Mouse (Mus musculus) T-cell, adult 2 months (primary cell): ENCODE measurements at regions not wholly inside any gene's neighbourhood (a gene's known extent, or its start where the extent isn't known, plus 50 kb on each side); places are given as distances from the start of the nearest gene placed in this dataset.

Experiments
- DNase-seq: peaks from one replicate; pipeline ENCODE4 v3.0.0; 2022; ENCODE audit warnings: low spot score

DNA sequence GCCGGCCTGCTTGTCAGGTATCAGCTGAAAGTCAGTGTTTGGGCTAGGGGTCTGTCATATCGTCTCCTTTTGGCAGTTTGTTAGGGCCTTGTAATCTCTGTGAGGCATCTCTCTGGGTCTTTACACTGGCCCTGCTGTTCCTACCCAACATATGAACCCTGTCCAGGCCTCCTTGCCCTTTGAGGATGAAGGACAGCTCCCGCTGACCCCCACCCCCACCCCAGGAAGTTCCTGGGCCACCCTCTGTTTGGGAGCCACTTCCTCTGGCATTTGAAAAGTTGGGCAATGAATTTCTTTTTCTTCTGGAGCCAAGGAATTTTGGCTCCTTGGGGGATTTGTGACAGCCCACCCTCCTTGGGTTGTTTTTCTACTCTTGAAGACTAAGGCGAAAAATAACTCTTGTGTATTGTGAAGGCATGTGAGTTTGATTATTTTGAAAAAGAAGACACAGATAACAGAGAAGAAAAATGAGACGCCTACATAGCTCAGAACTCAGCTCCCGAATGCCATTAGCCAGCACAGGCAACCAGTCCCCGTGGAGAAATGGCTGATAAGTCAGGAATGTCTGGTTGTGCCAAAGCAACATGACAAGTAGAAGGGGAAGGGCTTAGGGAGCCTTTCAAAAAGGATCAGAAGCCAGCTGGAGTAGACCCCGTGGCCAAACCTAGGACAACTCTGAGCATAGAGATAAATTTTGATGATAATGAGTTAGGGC, 249.5 kb downstream of the Gm49356 start:
- no peak for DNase-seq

DNA sequence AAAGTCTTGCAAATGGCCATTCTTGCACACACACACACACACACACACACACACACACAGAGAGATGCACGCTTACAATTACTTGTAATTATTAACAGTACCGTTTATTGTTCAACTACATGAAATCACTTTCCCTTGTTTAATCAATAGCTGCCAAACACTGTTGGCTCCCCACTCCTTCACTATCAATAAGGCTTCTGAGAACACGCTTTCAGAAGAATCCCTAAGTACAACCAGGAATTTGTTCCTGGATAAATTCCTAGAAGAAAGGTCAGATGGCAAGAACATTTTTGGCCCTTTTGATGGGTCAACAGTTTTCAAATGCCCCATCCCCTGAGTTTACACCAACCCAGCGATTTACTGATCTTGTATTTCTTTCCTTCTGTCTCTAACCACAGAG, 252.5 kb downstream of the Gm49356 start:
- no peak for DNase-seq

DNA sequence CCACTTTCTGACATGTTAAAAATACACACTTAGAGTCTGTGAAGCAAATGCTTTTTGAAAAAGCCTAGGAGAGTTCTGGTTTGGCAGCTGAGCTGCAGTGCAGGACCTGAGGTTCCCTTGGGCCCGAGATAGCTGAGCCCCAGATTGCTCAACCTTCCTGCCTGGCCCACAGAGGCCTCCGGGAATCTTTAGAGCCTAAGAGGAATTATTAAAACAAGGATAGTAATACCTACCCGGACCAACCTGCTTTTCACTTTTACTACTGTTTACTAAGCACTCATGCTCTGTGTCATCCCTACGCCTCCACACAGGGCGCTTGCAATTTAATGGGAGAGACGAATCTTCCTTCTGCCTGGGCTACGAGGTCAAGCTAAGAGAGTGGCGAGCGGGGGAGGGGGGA, 253.4 kb downstream of the Gm49356 start:
- no peak for DNase-seq

DNA sequence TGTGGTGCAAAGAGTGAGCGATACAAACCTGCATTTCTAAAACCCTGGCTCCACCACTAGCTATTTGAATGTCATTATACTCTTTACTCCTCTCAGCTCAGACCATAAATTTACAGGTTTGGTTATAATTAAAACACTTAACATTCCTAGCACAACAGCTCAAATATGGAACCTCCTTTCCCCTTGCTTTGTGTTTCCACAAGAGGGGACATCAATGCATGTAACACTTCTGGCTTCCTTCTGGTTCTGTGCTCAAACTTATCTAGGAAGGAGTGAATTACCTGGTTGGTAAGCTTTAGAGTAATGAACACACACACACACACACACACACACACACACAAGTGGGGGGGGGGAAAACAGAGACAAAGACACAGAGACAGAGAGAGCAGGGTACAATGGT, 254.8 kb downstream of the Gm49356 start:
- no peak for DNase-seq

GRCm38 (mm10) chr15:59145679-59146078, 256.6 kb downstream of the Gm49356 start:
- DNase-seq = peak; percentile 0

GRCm38 (mm10) chr15:59146111-59146510, 257.0 kb downstream of the Gm49356 start:
- DNase-seq = no peak

DNA sequence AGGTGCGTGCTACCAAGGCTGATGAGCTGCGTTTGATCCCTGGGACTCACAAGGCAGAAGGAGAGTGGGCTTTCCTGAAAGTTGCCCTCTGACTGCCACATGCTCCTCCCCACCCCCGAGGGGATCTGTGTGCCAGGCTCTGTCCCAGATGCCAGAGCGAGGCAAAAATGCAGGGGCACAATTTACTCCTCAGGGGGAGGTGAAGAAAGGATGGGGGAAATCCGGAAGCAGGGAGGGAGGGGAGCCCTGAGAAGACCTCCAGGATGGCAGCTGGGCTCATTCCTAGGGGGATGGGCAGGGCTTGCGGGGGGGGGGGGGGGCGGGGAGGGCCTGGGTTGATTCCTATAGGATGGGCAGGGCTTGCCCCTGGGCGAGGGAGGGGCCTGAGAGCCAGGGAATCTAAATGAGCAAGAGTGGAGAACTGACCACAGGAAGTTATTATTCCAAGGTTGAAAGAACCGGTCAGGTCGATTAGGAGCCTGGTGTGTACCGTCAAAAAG, 257.5 kb downstream of the Gm49356 start:
- DNase-seq = no peak

GRCm38 (mm10) chr15:59148531-59148930, 259.4 kb downstream of the Gm49356 start:
- DNase-seq = no peak

- no peak for DNase-seq
Observed at GRCm38 (mm10) chr15:59151506-59151905, 262.4 kb downstream of the Gm49356 start.

DNA sequence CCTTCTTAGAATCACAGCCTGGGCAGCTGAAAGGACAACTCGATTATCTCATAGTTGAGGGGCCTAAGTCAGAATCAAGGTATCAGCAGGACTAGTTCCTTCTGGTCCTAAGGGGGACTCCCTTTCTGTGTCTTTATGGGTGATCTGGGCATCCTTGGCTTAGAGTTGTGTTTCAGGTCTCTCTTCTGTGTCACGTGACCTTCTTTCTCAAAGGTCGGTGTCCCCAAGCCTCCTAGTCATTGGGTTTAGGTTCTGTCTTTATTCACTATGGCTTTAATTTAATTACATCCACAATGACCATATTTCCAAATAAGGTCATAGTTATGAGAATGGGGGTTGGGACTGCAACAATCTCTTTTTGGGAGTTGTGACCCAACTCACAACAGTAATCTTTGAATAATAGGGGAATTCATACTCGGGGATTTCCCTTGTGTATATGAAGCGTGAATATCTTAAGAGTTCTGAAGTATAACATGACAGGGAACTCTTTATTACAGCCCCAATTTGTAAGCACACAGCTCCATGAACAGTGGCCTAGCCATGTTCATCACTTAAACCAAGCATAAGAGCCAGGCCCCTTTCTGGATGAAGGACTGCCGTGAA, 263.8 kb downstream of the Gm49356 start:
- no peak for DNase-seq

DNA sequence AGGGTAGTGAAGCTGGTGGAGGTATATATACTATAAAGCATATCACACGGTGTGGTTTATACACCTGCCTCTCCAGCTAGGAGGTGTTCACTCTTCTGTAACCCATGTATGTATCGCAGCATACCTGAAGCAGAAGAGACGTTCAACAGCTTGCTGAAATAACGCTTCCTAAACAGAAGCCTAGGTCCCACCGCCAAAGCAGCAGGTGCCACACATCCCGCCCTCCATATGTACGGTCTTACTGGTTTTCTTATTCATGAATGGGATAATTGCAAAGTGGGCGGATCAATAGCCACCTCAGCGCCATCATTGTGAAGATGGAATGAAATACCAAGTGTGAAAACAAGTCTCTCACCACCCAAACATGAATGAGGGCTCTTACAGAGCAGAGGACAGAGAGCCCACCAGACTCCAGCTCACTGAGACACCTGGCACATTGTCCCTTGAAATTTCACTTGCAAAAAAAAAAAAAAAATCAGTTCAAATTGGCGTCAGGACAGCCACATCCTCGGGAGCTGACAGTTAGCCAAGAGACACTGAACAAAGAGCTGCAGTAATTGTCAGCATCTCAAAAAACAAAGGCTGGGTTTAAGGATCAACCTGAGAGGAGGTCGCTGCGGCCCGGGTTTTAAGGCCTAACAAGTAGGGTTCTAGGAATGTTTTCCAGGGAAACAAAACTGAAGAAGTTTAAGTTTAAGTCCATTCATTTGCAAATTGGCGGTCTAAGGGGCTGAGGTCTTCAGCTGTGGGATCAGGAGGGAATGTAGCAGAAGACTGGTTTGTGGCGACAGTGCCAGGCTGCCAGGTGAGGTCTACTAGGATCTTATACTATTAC, 264.5 kb downstream of the Gm49356 start:
- no peak for DNase-seq

GRCm38 (mm10) chr15:59154407-59155288, 265.6 kb downstream of the Gm49356 start:
- DNase-seq = no peak

GRCm38 (mm10) chr15:59155289-59155623, 266.2 kb downstream of the Gm49356 start:
- DNase-seq = no peak

DNA sequence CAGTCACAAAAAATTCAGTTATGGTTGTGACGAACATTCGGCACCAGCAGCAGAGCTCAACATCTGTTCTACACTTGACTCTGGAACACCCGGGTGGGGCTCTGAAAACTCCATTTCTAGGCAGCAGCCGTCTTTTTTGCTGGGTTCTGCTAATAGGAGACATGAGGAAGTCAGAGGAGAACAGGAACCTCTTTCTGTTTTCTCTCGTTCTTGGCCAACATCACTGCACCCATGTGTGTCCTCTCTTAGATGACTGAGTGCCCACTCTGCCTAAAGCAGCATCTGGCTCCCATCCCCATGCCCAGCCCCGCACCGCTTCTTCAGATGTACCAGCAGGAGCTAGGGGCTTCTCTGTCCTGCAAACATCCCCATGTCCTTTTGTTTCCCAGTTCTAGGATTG, 267.2 kb downstream of the Gm49356 start:
- no peak for DNase-seq

- DNase-seq = no peak
Observed at GRCm38 (mm10) chr15:59158760-59159159, 269.7 kb downstream of the Gm49356 start.

DNA sequence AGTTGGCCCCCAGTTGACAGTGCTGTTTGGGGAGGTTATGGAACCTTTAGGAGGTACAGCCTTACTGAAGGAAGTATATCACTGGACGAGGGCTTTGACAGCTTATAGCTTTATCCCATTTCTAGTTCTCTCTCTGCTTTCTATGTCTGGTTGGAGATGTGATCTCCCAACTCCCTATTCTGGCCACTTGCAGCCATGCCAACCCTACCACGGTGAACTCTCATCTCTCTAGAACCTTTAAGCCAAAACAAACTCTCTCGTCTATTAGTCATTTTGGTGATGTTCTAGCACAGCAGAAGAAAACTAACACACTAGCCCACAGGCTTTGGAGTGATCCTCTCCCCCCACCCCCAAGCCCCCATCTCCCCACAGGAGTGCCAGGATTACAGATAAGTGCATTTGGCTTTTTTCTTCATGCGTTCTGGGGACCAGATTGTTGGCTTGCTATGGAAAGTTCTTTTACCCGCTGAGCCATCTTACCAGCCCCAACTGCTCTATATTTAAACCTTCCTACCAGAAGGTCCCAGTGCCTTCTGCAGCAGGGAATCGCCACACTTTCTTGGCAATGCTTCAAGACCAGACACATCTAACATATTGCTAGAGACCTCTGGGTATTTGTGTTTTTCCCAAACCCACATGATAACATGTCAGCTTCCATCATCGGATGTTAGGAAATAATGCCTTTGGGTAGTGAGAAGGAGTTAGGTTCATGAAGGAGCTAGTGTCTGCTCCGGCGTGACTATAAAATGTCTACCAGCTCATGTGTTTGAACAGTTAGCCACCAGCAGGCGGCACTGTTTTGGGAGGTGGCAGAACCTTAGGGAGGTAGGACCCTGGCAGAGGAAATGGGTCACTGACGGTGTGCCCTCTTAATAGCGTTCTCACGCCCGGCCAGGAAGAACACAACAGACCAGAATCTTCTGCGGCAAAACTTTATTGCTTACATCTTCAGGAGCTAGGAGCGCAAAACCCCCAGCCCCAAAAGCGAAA, 272.1 kb downstream of the Gm49356 start:
- DNase-seq = no peak

DNA sequence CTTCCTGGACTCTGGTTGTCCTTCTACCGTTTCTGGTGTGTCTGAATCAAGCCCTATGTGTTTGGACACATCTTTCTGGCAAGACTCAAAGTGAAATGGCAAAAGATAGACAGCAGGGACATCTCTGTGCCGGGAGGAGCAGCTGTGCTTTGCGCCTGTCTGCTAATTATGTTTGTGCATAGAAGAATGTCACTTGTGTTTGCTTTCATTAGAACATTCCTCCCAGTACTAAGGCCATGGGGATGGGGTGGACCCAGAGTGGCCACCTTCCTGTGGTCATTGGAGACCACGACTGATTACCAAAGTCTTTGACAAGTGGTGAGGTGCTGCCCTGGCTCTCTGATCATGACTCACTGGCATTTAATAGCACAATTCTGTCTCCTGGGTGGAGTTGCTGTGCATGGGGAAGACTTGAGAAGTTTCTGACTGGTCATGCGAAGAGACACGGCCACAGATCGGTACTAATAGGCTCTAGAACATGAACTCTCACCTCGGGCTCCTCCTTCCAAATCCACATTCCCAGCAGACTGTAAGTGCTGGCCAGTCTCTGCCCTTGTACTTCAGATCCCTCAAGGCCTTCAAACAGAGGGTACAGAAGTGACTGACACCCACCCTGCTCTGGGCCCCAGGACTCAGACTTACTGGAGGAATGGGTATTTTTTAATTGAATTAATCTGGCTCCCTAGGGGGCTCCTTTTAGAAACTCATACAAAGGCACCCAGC, 279.0 kb downstream of the Gm49356 start:
- DNase-seq = no peak

DNA sequence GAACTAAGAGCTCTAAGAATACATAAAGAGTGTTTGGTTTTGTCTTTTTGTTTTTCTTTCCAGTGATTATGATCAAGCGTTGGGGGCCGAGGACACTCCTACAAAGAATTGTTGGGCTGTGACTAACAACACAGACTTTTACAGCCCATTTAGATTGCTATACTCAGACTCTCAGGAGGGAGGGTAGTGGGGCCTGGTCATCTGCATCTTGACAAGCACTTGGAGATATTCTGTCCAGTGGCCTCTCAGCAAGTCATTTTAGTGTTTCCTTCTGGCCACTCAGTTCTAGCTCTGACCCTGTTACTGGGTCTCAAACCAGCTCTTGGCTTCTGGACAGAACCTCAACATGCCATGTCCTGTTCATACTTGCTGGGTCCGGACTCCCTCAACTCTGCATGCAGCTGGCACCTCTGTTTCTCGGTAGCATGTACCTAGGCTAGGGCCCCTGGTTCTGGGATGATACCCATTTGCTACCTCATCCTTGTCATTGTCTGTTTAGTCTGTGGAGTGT, 279.6 kb downstream of the Gm49356 start:
- no peak for DNase-seq

DNA sequence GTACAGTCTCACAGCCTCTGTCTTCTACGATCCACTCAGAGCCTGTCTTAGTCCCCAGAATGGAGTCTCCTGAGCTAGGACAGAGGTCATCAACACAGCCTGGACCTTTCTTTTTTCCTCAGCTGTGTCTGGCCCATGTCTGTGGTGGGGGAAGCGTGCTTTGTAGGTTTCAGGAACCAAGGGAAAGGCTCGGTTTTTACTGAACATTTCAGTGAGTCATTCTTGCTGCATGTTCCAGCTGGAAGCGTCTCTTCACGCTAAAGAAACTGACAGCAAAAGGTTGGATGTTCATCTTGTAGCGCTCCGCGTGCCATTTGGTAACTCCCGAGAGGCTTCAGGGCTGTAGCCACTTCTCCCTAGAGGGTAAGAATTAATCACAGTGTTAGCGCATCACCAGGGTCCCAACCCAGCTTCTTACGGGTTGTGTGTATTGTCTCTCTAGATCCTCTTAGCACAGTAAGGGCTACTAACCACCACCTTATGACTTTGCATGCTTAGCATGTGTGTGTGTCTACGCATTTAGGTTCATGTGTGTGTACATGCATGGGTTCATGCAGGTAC, 280.2 kb downstream of the Gm49356 start:
- no peak for DNase-seq

- no peak for DNase-seq
Observed at GRCm38 (mm10) chr15:59169831-59170230, 280.7 kb downstream of the Gm49356 start.
